Mouse (Mus musculus) cerebellum, adult 2 months (tissue): ENCODE measurements around the gene Lhcgr. TPM values are rescaled to one million over a fixed set of nuclear protein-coding genes. Genes with fewer than 3 reads are reported as not detected.

Experiments
- DNase-seq, 2 experiments: peaks; one replicate each; pipeline ENCODE4 v3.0.0; 2021
- H3K27ac ChIP-seq: fragments of 200-500 bp; 2 replicates; pipeline ENCODE4 v1.5.1; 2012; ENCODE audit warnings: low read length, control low read depth, inconsistent platforms; ENCODE audit not compliant: insufficient read depth
- H3K27me3 ChIP-seq: fragments of 200-500 bp; 2 replicates; pipeline ENCODE4 v1.6.1; 2012; ENCODE audit warnings: inconsistent platforms, mild to moderate bottlenecking, low read length, moderate library complexity; ENCODE audit not compliant: control insufficient read depth, insufficient read depth
- H3K4me1 ChIP-seq: fragments of 200-500 bp; 2 replicates; pipeline ENCODE4 v1.6.1; 2011; ENCODE audit warnings: low read length; ENCODE audit not compliant: control insufficient read depth, insufficient read depth
- H3K4me3 ChIP-seq: fragments of 200-500 bp; replicated peaks from 2 replicates; pipeline ENCODE3; 2011; ENCODE audit warnings: mild to moderate bottlenecking, low read depth, low read length, control low read depth; ENCODE audit not compliant: insufficient read depth
- CTCF ChIP-seq: fragments of 200-500 bp; IDR thresholded peaks from 2 replicates; pipeline ENCODE4 v1.5.1; 2011; ENCODE audit warnings: low read depth, mild to moderate bottlenecking, control low read depth, low read length, moderate library complexity, borderline replicate concordance; ENCODE audit not compliant: insufficient read depth
- POLR2A ChIP-seq: fragments of 200-500 bp; IDR thresholded peaks from 2 replicates; pipeline ENCODE4 v1.6.1; 2011; ENCODE audit warnings: low read length, control low read depth, borderline replicate concordance; ENCODE audit not compliant: insufficient read depth
- WGBS: fragments of 180-500 bp; shearing (Covaris S2); methylation state at CpG from one replicate; pipeline ENCODE4 v1.1.7; 2018; 5-methylcytosine and 5-hydroxymethylcytosine counted together
- polyA plus RNA-seq: library from polyadenylated mRNA; depleted of rRNA; stranded (reverse); fragments of >200 nt; gene quantifications from 2 replicates; pipeline ENCODE4 v1.2.3, GENCODE M21; 2012; rRNA removed

Lhcgr gene
- polyA plus RNA-seq, 1 experiment = 0.23 TPM

DNA sequence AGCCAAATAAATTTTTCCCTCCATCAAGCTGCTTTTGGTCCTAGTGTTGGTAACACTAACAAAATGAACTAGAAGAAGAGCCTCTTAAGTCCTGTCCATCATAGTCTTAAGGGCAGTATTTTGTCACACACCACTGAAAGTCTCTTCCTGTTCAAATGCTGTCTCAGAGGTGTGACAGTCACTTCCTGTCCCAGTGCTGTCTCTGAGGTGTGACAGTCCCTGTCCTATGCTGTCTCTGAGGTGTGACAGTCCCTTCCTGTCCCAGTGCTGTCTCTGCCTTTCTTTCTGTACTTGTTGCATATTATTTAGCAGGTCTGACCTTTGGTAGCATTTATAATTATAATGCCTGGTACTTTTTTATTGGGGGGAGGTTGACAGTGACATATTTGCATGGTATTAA, 90.9 kb downstream of the Lhcgr start:
- no peak for DNase-seq
- Histone ChIP-seq H3K4me1 (no peaks in the 10 kb centered on the region), H3K27ac (no peak overlapping the region), H3K27me3 (no peaks in the 10 kb centered on the region), H3K4me3 (no peak overlapping the region)
- no peak for TF ChIP-seq CTCF
- TF ChIP-seq POLR2A = no peak

DNA sequence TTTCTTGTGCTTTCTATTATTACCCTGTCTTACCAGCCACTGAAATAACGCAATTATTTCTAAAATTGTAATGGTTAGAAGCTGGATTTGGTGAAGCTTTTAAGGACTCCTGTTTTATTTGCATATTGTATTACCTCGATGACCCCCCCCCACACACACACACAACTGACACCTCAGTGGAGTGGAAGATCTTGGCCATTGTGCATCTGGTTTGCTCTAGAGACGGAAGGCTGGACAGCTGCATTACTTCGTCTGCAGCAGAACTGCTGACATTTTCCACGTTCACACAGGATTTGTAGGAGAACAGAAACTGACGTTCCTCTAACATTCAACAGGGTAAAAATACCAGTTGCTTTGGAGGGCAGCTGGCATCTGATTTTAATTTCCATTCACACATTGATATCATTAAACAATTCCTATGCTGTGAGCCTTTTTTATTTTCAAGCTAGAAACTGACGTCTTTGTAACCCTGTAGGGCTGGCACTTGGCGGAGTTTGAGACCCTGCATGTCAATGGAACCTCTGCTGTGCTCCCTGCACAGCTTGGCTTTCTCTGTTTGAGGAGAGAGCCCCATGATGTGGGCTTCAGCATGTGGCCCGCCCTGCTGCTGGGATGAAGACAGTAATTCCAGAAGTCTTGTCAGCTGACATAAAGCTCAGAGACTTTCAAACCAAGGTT, 95.0 kb downstream of the Lhcgr start:
- TF ChIP-seq CTCF (no peak), POLR2A (no peak)
- Histone ChIP-seq H3K4me3 (no peak overlapping the region), H3K27me3 (no peaks in the 10 kb centered on the region), H3K27ac (no peak overlapping the region), H3K4me1 (no peaks in the 10 kb centered on the region)
- no peak for DNase-seq
- WGBS = 34% methylated on average over 9 of the region's 9 CpGs

DNA sequence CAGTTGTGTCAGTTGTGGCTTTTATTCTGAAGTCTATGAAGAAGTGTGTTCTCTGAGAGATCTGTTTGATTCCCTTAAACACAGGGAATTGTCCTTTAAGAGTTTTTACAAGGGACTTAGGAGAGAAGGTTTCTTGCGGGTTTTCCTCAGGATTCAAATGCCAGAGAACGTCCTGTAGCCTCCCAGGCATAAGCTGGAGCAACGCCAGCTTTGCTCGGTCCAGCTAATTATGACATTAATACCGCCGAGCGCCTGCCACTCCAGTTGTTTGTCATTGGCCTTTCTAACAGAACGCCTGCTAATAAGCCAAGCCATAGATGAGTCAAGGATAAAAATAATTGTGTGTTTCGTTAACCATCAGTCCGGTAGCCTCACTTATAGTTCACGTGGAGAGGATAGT, 103.6 kb downstream of the Lhcgr start:
- no peak for DNase-seq
- Histone ChIP-seq H3K4me3 (no peak overlapping the region), H3K4me1 (no peaks in the 10 kb centered on the region), H3K27me3 (no peaks in the 10 kb centered on the region), H3K27ac (no peak overlapping the region)
- TF ChIP-seq POLR2A = no peak
- no peak for TF ChIP-seq CTCF
- 11% methylated on average over 11 of the region's 11 CpGs for WGBS

DNA sequence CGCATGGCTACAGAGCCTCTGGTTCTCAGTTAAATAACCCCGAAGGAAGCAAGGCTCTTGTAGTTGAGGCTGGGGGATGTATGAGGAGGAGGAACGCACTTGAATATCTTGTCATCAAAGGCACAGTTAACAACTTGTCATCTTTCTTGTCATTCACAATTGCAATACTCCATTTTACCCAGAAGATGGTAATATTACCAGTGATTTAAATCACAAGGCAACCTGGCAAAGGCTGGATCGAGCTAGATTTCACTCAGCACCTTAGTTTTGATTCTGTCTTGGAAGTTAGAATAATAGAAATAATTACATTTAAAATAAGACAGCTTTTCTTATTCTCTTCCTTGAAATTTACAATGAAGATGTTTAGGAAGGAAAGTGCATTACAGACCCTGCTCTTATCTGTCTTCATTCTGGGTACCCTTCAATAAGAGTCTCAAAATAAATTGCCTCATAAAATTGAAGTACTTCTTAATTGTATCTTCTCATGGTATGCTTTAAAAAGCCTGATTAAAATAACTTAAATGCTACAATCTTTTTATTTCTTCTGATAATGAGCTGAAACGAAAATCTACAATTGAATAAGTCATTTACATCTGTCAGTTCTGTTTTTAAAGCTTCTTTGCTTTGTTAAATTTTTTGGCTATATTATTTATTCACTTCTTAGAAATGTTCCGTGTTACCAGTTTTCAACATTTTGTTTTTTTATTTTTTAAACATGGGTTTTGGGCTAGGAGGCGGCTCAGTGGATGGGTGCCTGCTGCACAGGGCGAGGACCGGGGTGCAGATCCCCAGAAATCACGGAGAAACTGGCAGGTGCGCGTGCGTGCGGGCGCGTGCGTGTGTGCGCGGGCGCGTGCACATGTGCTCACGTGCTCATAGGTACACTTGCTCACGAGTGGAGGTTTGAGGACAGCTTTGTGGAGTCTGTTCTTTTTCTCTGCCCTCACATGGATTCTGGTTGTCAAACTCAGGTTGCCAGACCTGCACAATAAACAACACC, 116.2 kb downstream of the Lhcgr start:
- Histone ChIP-seq H3K27me3 (no peaks in the 10 kb centered on the region), H3K27ac (no peak overlapping the region), H3K4me3 (no peak overlapping the region), H3K4me1 (no peaks in the 10 kb centered on the region)
- TF ChIP-seq CTCF = no peak
- TF ChIP-seq POLR2A = no peak
- no peak for DNase-seq
- WGBS = 93% methylated on average over 23 of the region's 23 CpGs

DNA sequence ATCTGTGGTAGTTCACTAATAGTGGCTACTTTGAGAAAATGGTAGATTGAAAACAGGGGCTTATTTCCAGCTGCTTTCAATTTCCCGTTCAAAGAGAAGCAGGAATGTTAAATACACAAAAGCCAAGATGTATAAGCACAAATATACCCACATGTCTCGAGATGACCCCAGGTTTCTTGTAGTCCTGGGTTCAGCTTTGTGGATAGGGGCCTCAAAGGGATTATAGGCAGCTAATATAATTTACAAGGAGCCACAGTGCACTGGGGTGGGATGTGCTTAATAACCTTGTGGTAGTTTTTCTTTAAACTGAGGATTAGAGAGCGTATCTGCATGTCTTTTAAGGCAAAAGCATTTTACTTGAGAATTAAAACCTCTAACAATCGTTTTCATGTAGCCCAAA, 121.0 kb downstream of the Lhcgr start:
- no peak overlapping the region for H3K4me3 ChIP-seq
- H3K27ac ChIP-seq = no peak overlapping the region
- no peaks in the 10 kb centered on the region for H3K27me3 ChIP-seq
- DNase-seq = no peak
- TF ChIP-seq CTCF (no peak), POLR2A (no peak)
- WGBS = 79% methylated on average over 4 of the region's 4 CpGs
- H3K4me1 ChIP-seq = no peaks in the 10 kb centered on the region

DNA sequence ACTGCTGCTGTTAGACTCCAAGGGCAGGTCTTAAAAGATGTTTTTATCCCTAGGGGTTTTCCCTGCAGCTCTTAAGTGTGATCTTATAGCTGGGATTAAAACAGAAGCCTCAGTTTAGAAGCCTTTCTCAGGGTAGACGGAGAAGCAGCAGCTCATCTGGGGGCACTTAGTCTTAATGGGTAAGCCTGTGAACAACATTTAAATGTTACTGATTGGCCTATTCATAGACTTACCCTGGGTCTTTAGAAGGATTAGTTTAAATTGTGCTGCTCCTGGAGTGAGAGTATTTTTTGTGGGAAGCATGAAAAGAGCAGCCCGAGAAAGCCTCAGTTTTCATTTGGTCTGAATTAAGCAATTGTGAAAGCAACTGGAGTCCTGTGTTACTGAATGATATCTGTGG, 121.9 kb downstream of the Lhcgr start:
- no peaks in the 10 kb centered on the region for H3K4me1 ChIP-seq
- no peak overlapping the region for H3K27ac ChIP-seq
- 86% methylated on average over 2 of the region's 2 CpGs for WGBS
- no peak for DNase-seq
- no peaks in the 10 kb centered on the region; the same call in 1 of the 2 replicates for H3K27me3 ChIP-seq
- no peak for TF ChIP-seq CTCF
- no peak for TF ChIP-seq POLR2A
- no peak overlapping the region for H3K4me3 ChIP-seq

DNA sequence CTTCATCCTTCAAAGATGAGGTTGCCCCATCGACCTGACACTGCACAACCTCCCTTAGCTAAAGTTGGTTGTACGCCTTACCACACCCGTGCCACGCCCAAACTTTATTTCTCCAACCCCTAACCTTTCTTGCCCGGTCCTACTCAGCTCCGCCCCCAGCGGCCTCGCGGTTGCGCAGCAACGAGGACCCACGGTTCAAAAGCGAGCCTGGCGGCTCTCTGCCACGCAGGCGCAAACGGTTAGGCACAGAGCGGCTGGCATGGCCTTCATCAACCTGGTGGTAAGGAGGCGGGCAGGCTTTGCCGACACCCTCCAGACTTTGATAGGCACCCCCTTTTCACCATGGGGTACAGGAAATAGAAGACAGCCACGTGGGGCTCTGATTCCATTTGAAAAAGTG, 123.3 kb downstream of the Lhcgr start, which contains the start of gene Gtf2a1l:
Gene Gtf2a1l (plus strand): TSS at position 209 of the 400 bp plus-strand sequence.
- Histone ChIP-seq H3K4me1 (no peaks in the 10 kb centered on the region), H3K4me3 (no peak within 1 kb of the TSS), H3K27me3 (no peaks in the 10 kb centered on the region; the same call in 1 of the 2 replicates), H3K27ac (no peak within 1 kb of the TSS)
- peak; percentile 34 to 37 for DNase-seq
- 29% methylated on average over 21 of the region's 21 CpGs for WGBS
- no peak for TF ChIP-seq POLR2A
- no peak for TF ChIP-seq CTCF

Other genes with a start within 250 kb of the Lhcgr start
- 2.9 and 4.2 TPM in 2 replicates for gene Ston1, start 194.3 kb downstream of the Lhcgr start, polyA plus RNA-seq
- gene Gtf2a1l, start 123.3 kb downstream of the Lhcgr start, polyA plus RNA-seq = 0.16 TPM in 1 of 2 replicates, not detected in the other